Comparison of ENCODE assay signal across 11 mouse cellular contexts in genomic region chr15:96757446-96758198, GRCm38 (mm10). TPM values are rescaled to one million over a fixed set of nuclear protein-coding genes. Genes with fewer than 3 reads are reported as not detected.
A peak's percentile ranks its signal among the peaks of the same experiment; 100 is the strongest.
DNase-seq lines count a peak whose midpoint lies in the region; ATAC-seq and TF ChIP-seq lines count a peak whose summit lies in the region.
"Had no signal": no experiment of that assay in that cellular context is flagged by ENCODE, and none has a peak within 500 bp of the region (broad histone marks: within the 10 kb centered on the region; RNA-seq: fewer than 3 reads in every experiment).

No protein-coding gene starts in this region.

- no peak for ATAC-seq in limb, embryonic 12.5 days (ENCODE audit: insufficient number of reproducible peaks, insufficient read depth, low FRiP score, low TSS enrichment, low read depth)
- peak; percentile 71 for ATAC-seq in activated CD4-positive, CD25-positive, alpha-beta regulatory T cell, adult 4 months
- no peak for ATAC-seq in liver, embryonic 13.5 days (ENCODE audit: low read depth)
- peak; percentile 77 for ATAC-seq in stomach, postnatal 0 days (ENCODE audit: low FRiP score, low TSS enrichment)
- no peak for ATAC-seq in frontal cortex, adult (ENCODE audit: low TSS enrichment)
- ATAC-seq: forebrain, embryonic 13.5 days had no signal

- no peak for DNase-seq in limb, embryonic 10.5 days (ENCODE audit: low spot score)
- no peak for DNase-seq in liver, embryonic 13.5 days
- no peak for DNase-seq in stomach, postnatal 0 days (ENCODE audit: low spot score)
- DNase-seq in heart, adult 2 months, result no peak
- DNase-seq: adrenal gland, postnatal 14 days; embryo, embryonic 11 days had no signal

- H3K9me3 ChIP-seq in limb, embryonic 12.5 days, result no peaks in the 10 kb centered on the region
- H3K9me3 ChIP-seq in limb, embryonic 10.5 days (replicated peaks), result no peaks in the 10 kb centered on the region
- no peaks in the 10 kb centered on the region for H3K9me3 ChIP-seq in liver, embryonic 13.5 days (replicated peaks)
- H3K9me3 ChIP-seq in stomach, postnatal 0 days (ENCODE audit: control insufficient read depth, low read length), result no peaks in the 10 kb centered on the region
- H3K9me3 ChIP-seq: forebrain, embryonic 13.5 days; limb, embryonic 13.5 days had no signal

- WGBS in limb, embryonic 12.5 days, result 87% methylated on average over 9 of the region's 9 CpGs
- WGBS in limb, embryonic 10.5 days, result 86% methylated on average over 9 of the region's 9 CpGs
- 31% methylated on average over 9 of the region's 9 CpGs for WGBS in liver, embryonic 13.5 days (ENCODE audit: insufficient replicate concordance)
- 74% methylated on average over 9 of the region's 9 CpGs for WGBS in stomach, postnatal 0 days
- 81% methylated on average over 9 of the region's 9 CpGs for WGBS in heart, adult 2 months

- intact Hi-C loops in heart, adult 2 months (cut with DNase I), result no loop called here

- no peak overlapping the region for H3K4me2 ChIP-seq in limb, embryonic 12.5 days
- H3K4me2 ChIP-seq in liver, embryonic 13.5 days, result no peak overlapping the region
- no peak overlapping the region for H3K4me2 ChIP-seq in stomach, postnatal 0 days (replicated peaks; ENCODE audit: low read depth)
- H3K4me2 ChIP-seq: forebrain, embryonic 13.5 days; limb, embryonic 13.5 days had no signal

- H3K79me2 ChIP-seq in heart, adult 2 months (replicated peaks; ENCODE audit: control insufficient read depth, insufficient read depth, low read length), result no peaks in the 10 kb centered on the region

- 0 out of 2 replicates have a peak, but pooled peaks cover 3% of the 10 kb centered on the region for H3K27me3 ChIP-seq in limb, embryonic 12.5 days
- no peaks in the 10 kb centered on the region for H3K27me3 ChIP-seq in limb, embryonic 10.5 days (ENCODE audit: low read depth, poor library complexity, severe bottlenecking)
- H3K27me3 ChIP-seq in liver, embryonic 13.5 days, result no peaks in the 10 kb centered on the region
- no peaks in the 10 kb centered on the region for H3K27me3 ChIP-seq in stomach, postnatal 0 days (ENCODE audit: control insufficient read depth, insufficient read depth, low read length)
- no peaks in the 10 kb centered on the region for H3K27me3 ChIP-seq in heart, adult 2 months (ENCODE audit: control insufficient read depth, insufficient read depth, low read length)
- H3K27me3 ChIP-seq: forebrain, embryonic 13.5 days; limb, embryonic 13.5 days had no signal

- peaks cover 6% of the 10 kb centered on the region for H3K4me1 ChIP-seq in limb, embryonic 12.5 days (replicated peaks)
- peaks cover 14% of the 10 kb centered on the region for H3K4me1 ChIP-seq in limb, embryonic 10.5 days
- peaks cover 8% of the 10 kb centered on the region for H3K4me1 ChIP-seq in liver, embryonic 13.5 days (replicated peaks)
- H3K4me1 ChIP-seq in stomach, postnatal 0 days (replicated peaks; ENCODE audit: control insufficient read depth, insufficient read depth), result 0 out of 2 replicates have a peak, but pooled peaks cover 4% of the 10 kb centered on the region
- peaks cover 9% of the 10 kb centered on the region for H3K4me1 ChIP-seq in heart, adult 2 months (ENCODE audit: control insufficient read depth, insufficient read depth, low read length)
- H3K4me1 ChIP-seq: forebrain, embryonic 13.5 days had no signal

- TF ChIP-seq CTCF in stomach, postnatal 0 days (IDR thresholded peaks at IDR 0.05; ENCODE audit: low read depth), result no peak
- TF ChIP-seq CTCF in heart, adult 2 months (IDR thresholded peaks at IDR 0.05), result no peak

- no peak overlapping the region for H3K9ac ChIP-seq in limb, embryonic 12.5 days (replicated peaks)
- H3K9ac ChIP-seq in liver, embryonic 13.5 days, result no peak overlapping the region
- no peak overlapping the region for H3K9ac ChIP-seq in stomach, postnatal 0 days (ENCODE audit: low read length)
- H3K9ac ChIP-seq in heart, adult 2 months (ENCODE audit: low read depth, low read length), result no peak overlapping the region
- H3K9ac ChIP-seq: forebrain, embryonic 13.5 days; limb, embryonic 13.5 days had no signal

- 0 out of 2 replicates have a peak overlapping the region, but pooled peaks have one; percentile 12 for H3K27ac ChIP-seq in limb, embryonic 12.5 days
- no peak overlapping the region for H3K27ac ChIP-seq in limb, embryonic 10.5 days
- H3K27ac ChIP-seq in liver, embryonic 13.5 days, result peak overlapping the region; percentile 18; the same call in 1 of the 2 replicates
- no peak overlapping the region; the same call in 1 of the 2 replicates for H3K27ac ChIP-seq in stomach, postnatal 0 days (replicated peaks)
- H3K27ac ChIP-seq in heart, adult 2 months, result no peak overlapping the region
- H3K27ac ChIP-seq: forebrain, embryonic 13.5 days had no signal

- TF ChIP-seq EP300 in stomach, postnatal 0 days (optimal IDR thresholded peaks at IDR 0.05), result no peak
- TF ChIP-seq EP300 in heart, adult 2 months (IDR thresholded peaks at IDR 0.05; ENCODE audit: insufficient read depth, low read depth, low read length), result no peak

- TF ChIP-seq POLR2A in heart, adult 2 months (IDR thresholded peaks at IDR 0.05; ENCODE audit: insufficient read depth, low read depth, low read length), result no peak

- H3K4me3 ChIP-seq in limb, embryonic 12.5 days (replicated peaks), result no peak overlapping the region
- no peak overlapping the region for H3K4me3 ChIP-seq in limb, embryonic 10.5 days
- no peak overlapping the region for H3K4me3 ChIP-seq in liver, embryonic 13.5 days (replicated peaks)
- no peak overlapping the region for H3K4me3 ChIP-seq in stomach, postnatal 0 days (ENCODE audit: low read depth, low read length)
- no peak overlapping the region for H3K4me3 ChIP-seq in heart, adult 2 months
- H3K4me3 ChIP-seq: forebrain, embryonic 13.5 days; limb, embryonic 13.5 days had no signal

- no peaks in the 10 kb centered on the region for H3K36me3 ChIP-seq in limb, embryonic 12.5 days
- H3K36me3 ChIP-seq in limb, embryonic 10.5 days, result no peaks in the 10 kb centered on the region
- H3K36me3 ChIP-seq in liver, embryonic 13.5 days, result no peaks in the 10 kb centered on the region
- no peaks in the 10 kb centered on the region for H3K36me3 ChIP-seq in stomach, postnatal 0 days (ENCODE audit: control insufficient read depth, insufficient read depth, low read length)
- H3K36me3 ChIP-seq in heart, adult 2 months (ENCODE audit: control insufficient read depth, insufficient read depth, low read length), result no peaks in the 10 kb centered on the region
- H3K36me3 ChIP-seq: limb, embryonic 13.5 days had no signal

RNA-seq across cellular contexts. Expression of gene Slc38a2, which starts 58.1 kb away (rescaled TPM):
- polyA plus RNA-seq in limb, embryonic 12.5 days (2016; fragmentation: Nextera tagmentation; extraction: Ambion mirVana), result 210 and 217 TPM in 2 replicates
- polyA plus RNA-seq in limb, embryonic 10.5 days (2016; fragmentation: Nextera tagmentation; extraction: Ambion mirVana), result 173 and 198 TPM in 2 replicates
- polyA plus RNA-seq in activated CD4-positive, CD25-positive, alpha-beta regulatory T cell, adult 4 months (2017; shearing (Covaris generic)), result 10 to 100 TPM; 36.1 to 47.0 TPM
- 33.8 and 45.3 TPM in 2 replicates for polyA plus RNA-seq in liver, embryonic 13.5 days (2015; fragmentation: Nextera tagmentation; extraction: Ambion mirVana)
- polyA plus RNA-seq in stomach, postnatal 0 days (2015; fragmentation: Nextera tagmentation; extraction: Ambion mirVana), result 55.3 and 63.0 TPM in 2 replicates
- 100 to 1,000 TPM; 149 to 209 TPM for total RNA-seq in heart, adult 2 months (2021)
- 59.3 and 109 TPM in 2 replicates for polyA plus RNA-seq in heart, adult 2 months (2012; rRNA removed)

Comparison
In these comparisons a context has a peak if more than half of its experiments do, and no peak if none do; other contexts are left out.
1. H3K27ac ChIP-seq: peak in limb, embryonic 12.5 days (single experiment) and liver, embryonic 13.5 days (single experiment); none in limb, embryonic 10.5 days (single experiment), stomach, postnatal 0 days (single experiment) and heart, adult 2 months (single experiment).
2. ATAC-seq: peak in activated CD4-positive, CD25-positive, alpha-beta regulatory T cell, adult 4 months (single experiment) and stomach, postnatal 0 days (single experiment); none in limb, embryonic 12.5 days (single experiment), liver, embryonic 13.5 days (single experiment) and frontal cortex, adult (single experiment).